Mouse (Mus musculus) stomach, embryonic 14.5 days (tissue): Measurements from ENCODE around the gene Lrrc10b. TPM values are rescaled to one million over a fixed set of nuclear protein-coding genes. Genes with fewer than 3 reads are reported as not detected.

ENCODE experiments used
- ATAC-seq: fragments of 200-750 bp; cut with Nextera tagmentation; 2 replicates; pipeline ENCODE4 v1.8.0; 2017; ENCODE audit warnings: low read depth, moderate TSS enrichment; ENCODE audit not compliant: insufficient number of reproducible peaks, insufficient read depth, low FRiP score
- H3K27ac ChIP-seq: fragments of 300-500 bp; sonication (generic); 2 replicates; pipeline ENCODE4 v1.5.1; 2014; ENCODE audit warnings: mild to moderate bottlenecking, low read length, moderate library complexity, mixed read lengths
- H3K27me3 ChIP-seq: fragments of 300-500 bp; sonication (generic); 2 replicates; pipeline ENCODE4 v1.6.1; 2014; ENCODE audit warnings: low read length, control low read depth, mixed read lengths; ENCODE audit not compliant: control insufficient read depth, insufficient read depth
- H3K36me3 ChIP-seq: fragments of 300-500 bp; sonication (generic); 2 replicates; pipeline ENCODE4 v1.6.1; 2014; ENCODE audit warnings: mild to moderate bottlenecking, control low read depth, low read length, moderate library complexity, mixed read lengths; ENCODE audit not compliant: control insufficient read depth, insufficient read depth
- H3K4me1 ChIP-seq: fragments of 300-500 bp; sonication (generic); 2 replicates; pipeline ENCODE4 v1.6.1; 2014; ENCODE audit warnings: low read length, control low read depth, mixed read lengths; ENCODE audit not compliant: control insufficient read depth, insufficient read depth
- H3K4me2 ChIP-seq: fragments of 300-500 bp; sonication (generic); replicated peaks from 2 replicates; pipeline ENCODE4 v1.6.1; 2014; ENCODE audit warnings: low read depth, low read length, control low read depth
- H3K4me3 ChIP-seq: fragments of 300-500 bp; sonication (generic); 2 replicates; pipeline ENCODE4 v1.5.1; 2014; ENCODE audit warnings: low read depth, low read length, control low read depth
- H3K9ac ChIP-seq: fragments of 300-500 bp; sonication (generic); replicated peaks from 2 replicates; pipeline ENCODE4 v1.6.1; 2014; ENCODE audit warnings: low read depth, mild to moderate bottlenecking, control low read depth, low read length, moderate library complexity, mixed read lengths
- H3K9me3 ChIP-seq: fragments of 300-500 bp; sonication (generic); 2 replicates; pipeline ENCODE4 v1.6.1; 2016; ENCODE audit warnings: low read depth, low read length, control low read depth; ENCODE audit not compliant: control insufficient read depth
- WGBS: fragments of 180-500 bp; shearing (Covaris S2); extraction: QIAGEN DNeasy Blood & Tissue Kit; methylation state at CpG from one replicate; pipeline ENCODE4 v1.1.7; 2014; 5-methylcytosine and 5-hydroxymethylcytosine counted together
- polyA plus RNA-seq: library from polyadenylated mRNA; unstranded; fragments of >200 nt; fragmentation: Nextera tagmentation; extraction: Ambion mirVana; gene quantifications from 2 replicates; pipeline ENCODE4 v1.2.1, GENCODE M21; 2014

Lrrc10b gene
- polyA plus RNA-seq, 1 experiment from 2014 or later, result 0.42 TPM

DNA sequence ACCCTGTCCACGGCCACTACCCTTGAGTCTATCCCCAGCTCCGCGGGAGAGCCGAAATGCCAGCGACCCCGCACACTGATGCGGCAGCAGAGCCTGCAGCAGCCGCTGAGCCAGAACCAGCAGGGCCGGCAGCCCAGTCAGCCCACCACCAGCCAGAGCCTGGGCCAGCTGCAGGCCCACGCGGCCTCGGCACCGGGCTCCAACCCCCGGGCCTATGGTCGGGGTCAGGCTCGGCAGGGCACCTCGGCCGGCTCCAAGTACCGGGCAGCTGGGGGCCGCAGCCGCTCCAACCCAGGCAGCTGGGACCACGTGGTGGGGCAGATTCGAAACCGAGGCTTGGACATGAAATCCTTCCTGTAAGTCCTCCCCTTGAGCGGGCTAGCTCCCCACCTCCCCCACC, 31.0 kb downstream of the Lrrc10b start:
- Histone ChIP-seq H3K27me3 (no peaks in the 10 kb centered on the region), H3K4me2 (no peak overlapping the region), H3K4me3 (no peak overlapping the region), H3K9ac (no peak overlapping the region), H3K27ac (no peak overlapping the region), H3K9me3 (no peaks in the 10 kb centered on the region), H3K4me1 (peaks cover 39% of the 10 kb centered on the region; the same call in 1 of the 2 replicates), H3K36me3 (no peaks in the 10 kb centered on the region)
- no peak for ATAC-seq
- 56% methylated on average over 25 of the region's 25 CpGs for WGBS

DNA sequence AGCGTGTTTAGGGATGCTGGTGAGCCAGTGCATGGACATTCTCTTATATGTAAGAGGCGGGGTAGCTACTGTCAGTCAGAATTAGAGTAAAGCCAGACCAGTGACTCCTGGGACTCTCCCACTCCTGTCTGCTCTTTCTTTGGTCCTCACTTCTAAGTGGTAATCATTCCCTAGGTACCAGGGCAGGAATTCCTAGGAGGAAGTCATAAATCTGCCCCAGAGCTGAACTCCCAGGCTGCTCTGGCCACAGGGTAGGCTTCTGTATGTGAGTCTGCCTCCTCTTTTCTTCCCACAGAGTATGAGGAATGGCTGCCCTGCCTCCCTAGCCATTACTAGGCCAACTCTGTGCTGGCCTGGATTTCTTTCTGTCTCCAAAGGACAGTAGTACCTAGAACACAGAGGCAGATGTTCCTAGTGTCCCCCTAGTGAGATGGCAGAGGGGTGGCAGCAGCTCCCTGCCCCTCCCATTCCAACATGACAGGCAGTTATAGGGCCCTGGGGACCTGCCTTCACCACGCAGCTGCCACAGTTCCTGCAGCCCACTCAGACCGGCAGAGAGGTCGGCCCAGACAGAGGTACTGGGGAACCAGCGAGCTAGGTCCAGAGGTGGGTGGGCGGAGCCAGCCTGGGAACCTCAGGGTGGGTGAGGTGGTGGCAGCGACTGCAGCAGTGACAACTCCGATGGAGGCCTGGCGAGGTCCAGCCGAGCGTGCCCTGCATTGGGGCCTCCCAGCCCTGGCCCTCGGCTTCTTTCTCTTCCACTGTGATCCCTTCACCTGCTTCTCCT, 31.6 kb downstream of the Lrrc10b start:
- H3K27ac ChIP-seq, result no peak overlapping the region
- H3K36me3 ChIP-seq, result no peaks in the 10 kb centered on the region
- WGBS, result 45% methylated on average over 13 of the region's 13 CpGs
- no peak overlapping the region for H3K4me2 ChIP-seq
- no peak overlapping the region for H3K9ac ChIP-seq
- no peak overlapping the region for H3K4me3 ChIP-seq
- no peaks in the 10 kb centered on the region for H3K27me3 ChIP-seq
- ATAC-seq, result no peak
- no peaks in the 10 kb centered on the region for H3K9me3 ChIP-seq
- peaks cover 38% of the 10 kb centered on the region; the same call in 1 of the 2 replicates for H3K4me1 ChIP-seq

DNA sequence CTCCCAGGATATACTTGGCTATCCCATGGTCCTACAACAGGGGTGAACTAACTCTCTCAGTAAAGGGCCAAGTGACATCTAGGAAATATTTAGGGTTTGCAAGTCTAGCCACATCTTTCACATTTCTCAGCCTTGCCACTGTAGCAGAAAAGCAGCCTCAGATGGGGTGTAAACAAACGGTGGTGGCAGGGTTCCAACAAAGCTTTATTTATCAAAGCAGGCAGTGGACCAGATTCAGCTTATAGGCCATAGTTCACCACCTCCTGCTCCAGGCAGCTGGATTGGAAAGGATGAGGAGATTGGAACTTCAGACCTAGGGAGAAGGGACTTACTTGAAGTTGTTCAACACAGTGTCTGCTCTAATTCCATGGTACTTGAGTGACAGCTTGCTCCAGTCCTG, 32.5 kb downstream of the Lrrc10b start:
- Histone ChIP-seq H3K9ac (no peak overlapping the region), H3K4me2 (no peak overlapping the region), H3K9me3 (no peaks in the 10 kb centered on the region), H3K36me3 (no peaks in the 10 kb centered on the region), H3K4me1 (peaks cover 29% of the 10 kb centered on the region; the same call in 1 of the 2 replicates), H3K4me3 (no peak overlapping the region), H3K27ac (no peak overlapping the region), H3K27me3 (no peaks in the 10 kb centered on the region)
- ATAC-seq, result no peak
- 31% methylated on average over 1 of the region's 1 CpGs for WGBS

DNA sequence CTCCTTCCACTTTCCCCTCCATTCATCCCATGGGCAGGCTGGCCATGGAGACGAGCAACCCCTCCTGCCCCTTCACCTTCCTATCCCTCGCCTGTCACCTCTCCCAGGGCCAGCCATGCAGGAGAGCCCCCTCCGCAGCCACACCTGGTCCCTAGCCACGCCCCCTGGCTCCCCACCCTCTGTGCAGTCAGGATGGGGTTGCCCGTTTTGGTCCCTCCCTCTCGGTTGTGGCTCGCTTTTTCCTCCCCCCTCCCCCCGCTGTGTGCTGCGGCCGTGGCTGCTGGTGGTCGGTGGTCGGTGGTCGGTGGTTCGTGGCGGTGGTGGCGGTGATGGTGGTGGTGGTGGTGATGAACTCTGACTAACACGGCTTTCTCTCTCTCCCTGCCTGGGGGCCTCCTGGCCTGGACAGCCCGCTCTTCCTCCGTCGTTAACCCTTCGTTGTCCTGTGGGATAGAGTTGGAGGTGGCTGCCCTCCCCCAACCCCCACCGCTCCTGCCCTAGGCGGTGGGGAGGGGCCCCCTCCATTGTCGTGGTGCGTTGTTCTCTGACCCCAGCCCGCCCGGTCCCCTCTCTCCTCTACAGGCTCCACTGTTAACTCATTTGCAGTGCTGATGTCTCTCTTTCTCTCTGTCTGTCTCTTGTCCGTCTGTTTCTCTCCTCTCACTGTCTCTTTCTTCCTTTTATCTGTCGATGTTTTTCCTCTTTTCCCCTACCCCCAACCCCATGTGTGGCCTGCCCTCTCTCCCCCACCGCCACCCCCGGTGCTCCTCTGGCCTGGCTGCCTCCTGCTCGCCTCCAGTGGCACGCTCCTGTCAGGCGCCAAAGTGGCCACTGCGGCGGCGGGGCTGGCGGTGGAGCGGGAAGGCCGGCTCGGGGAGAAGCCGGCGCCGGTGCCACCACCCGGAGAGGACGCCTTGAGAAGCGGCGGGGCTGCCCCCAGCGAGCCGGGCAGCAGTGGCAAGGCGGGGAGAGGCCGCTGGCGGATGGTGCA, 35.0 kb downstream of the Lrrc10b start:
- H3K9ac ChIP-seq, result no peak overlapping the region
- H3K36me3 ChIP-seq, result no peaks in the 10 kb centered on the region
- no peak overlapping the region for H3K27ac ChIP-seq
- peaks cover 23% of the 10 kb centered on the region; the same call in 1 of the 2 replicates for H3K4me1 ChIP-seq
- H3K9me3 ChIP-seq, result no peaks in the 10 kb centered on the region
- peak overlapping the region; percentile 54 for H3K4me2 ChIP-seq
- WGBS, result 3% methylated on average over 52 of the region's 53 CpGs
- H3K4me3 ChIP-seq, result peak overlapping the region; percentile 22
- ATAC-seq, result no peak
- no peaks in the 10 kb centered on the region for H3K27me3 ChIP-seq

DNA sequence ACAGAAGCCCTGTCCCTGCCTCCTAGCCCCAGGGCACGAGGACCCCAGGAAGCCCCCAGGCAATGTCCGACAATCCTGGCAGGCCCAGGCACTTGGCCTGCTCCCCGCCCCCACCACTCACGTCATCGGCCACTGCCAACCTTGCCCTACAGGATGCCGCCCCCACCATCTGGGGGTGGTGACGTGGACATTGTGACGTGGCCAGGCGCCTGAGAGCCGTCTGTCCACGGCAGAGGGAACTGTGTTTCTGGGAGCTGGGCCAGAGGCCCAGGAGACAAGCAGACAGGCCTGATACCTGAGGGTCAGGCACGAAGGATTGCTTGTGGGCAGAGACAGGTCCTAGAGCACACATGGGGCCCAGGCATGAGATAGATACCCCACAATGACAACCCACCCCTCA, 39.8 kb downstream of the Lrrc10b start:
- no peaks in the 10 kb centered on the region for H3K36me3 ChIP-seq

DNA sequence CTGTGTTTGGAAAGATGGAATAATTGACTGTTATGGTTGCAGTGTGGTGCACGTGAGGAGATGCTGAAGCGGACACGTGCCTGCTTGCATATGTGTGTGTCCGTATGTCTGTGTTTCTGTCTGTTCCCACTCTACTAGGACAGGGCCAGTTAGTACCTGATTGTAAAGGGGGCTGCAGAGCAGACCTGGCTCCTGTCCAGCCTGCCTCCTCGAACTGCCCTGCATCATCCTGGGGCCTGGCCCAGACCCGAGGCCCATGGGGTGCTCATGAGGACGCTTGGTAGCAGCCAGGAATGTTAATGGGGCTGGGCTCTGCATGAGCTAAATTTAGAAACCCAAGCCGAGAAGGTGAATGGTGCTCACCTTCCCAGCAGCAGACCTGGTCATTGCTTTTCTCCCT, 40.4 kb downstream of the Lrrc10b start:
- no peak overlapping the region for H3K4me3 ChIP-seq
- H3K4me1 ChIP-seq, result peaks cover 11% of the 10 kb centered on the region; the same call in 1 of the 2 replicates
- no peaks in the 10 kb centered on the region for H3K36me3 ChIP-seq
- no peak overlapping the region for H3K4me2 ChIP-seq
- no peak overlapping the region for H3K27ac ChIP-seq
- 55% methylated on average over 8 of the region's 8 CpGs for WGBS
- H3K9me3 ChIP-seq, result no peaks in the 10 kb centered on the region
- H3K9ac ChIP-seq, result no peak overlapping the region
- no peak for ATAC-seq
- H3K27me3 ChIP-seq, result no peaks in the 10 kb centered on the region

More for the DNA sequence above, 39.8 kb downstream of the Lrrc10b start:
- Histone ChIP-seq H3K4me1 (peaks cover 15% of the 10 kb centered on the region; the same call in 1 of the 2 replicates), H3K9ac (no peak overlapping the region), H3K27me3 (no peaks in the 10 kb centered on the region), H3K9me3 (no peaks in the 10 kb centered on the region), H3K27ac (no peak overlapping the region), H3K4me3 (no peak overlapping the region), H3K4me2 (no peak overlapping the region)
- no peak for ATAC-seq
- 78% methylated on average over 12 of the region's 12 CpGs for WGBS

DNA sequence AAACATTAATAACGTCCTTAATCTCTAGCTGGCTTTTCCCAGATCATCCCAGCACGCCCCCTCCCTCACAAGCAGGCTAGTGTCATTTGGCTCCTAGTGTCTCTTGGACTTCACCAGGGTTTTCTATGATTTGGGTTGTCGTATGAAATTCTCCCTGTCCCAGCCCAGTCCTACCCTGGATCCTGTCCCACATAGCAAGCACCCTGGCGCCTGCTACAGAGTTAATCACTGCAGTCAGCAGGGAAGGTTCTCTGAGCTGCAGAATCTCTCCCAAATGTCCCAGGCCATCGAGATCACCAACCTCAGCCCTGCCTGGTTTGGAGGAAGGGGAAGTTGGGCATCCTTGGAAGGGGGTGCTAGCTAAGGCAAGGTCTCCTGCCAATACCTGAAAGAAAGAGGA, 41.8 kb downstream of the Lrrc10b start:
- Histone ChIP-seq H3K27me3 (no peaks in the 10 kb centered on the region), H3K4me2 (no peak overlapping the region), H3K27ac (no peak overlapping the region), H3K9me3 (no peaks in the 10 kb centered on the region), H3K9ac (no peak overlapping the region), H3K36me3 (no peaks in the 10 kb centered on the region), H3K4me1 (0 out of 2 replicates have a peak, but pooled peaks cover 9% of the 10 kb centered on the region), H3K4me3 (no peak overlapping the region)
- no peak for ATAC-seq
- WGBS, result 69% methylated on average over 5 of the region's 5 CpGs

DNA sequence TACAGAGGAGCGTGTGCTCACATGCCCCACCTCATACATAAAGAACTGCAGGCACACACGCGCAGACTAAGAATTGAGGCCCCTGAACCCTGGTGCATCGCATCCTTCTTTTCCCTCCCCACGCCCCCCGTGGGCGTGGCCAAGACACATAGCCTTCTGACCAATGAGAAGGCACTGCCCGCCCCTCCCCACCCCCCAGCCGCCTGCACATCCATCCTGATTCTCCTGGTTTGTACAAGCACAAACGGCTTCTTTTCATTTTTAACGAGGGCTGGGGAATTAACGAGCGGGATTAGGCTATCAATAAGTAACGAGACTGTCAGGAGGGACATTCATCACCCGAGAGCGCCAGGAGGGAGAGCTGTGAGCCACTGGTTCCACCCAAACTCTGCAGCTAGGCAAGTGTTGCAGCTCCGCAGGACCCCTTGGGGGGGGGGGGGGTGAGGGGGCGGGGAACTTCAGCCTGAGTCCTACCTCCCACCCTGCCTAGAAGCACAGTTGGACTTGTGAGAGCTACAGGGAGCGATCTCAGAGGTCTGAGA, 43.5 kb downstream of the Lrrc10b start:
- Histone ChIP-seq H3K9ac (no peak overlapping the region), H3K4me2 (peak overlapping the region; percentile 44), H3K36me3 (no peaks in the 10 kb centered on the region), H3K27me3 (no peaks in the 10 kb centered on the region), H3K4me3 (peak overlapping the region; percentile 19), H3K9me3 (no peaks in the 10 kb centered on the region), H3K27ac (no peak overlapping the region), H3K4me1 (0 out of 2 replicates have a peak, but pooled peaks cover 9% of the 10 kb centered on the region)
- ATAC-seq, result peak; percentile 84
- WGBS, result under 1% methylated on average over 19 of the region's 19 CpGs
